Mouse (Mus musculus) testis, adult 2 months (tissue): ENCODE measurements around the gene Cdc25b.

Source experiments
- CTCF ChIP-seq: fragments of 200-500 bp; IDR thresholded peaks from 2 replicates; pipeline ENCODE4 v1.5.1; 2012; ENCODE audit warnings: low read depth, mild to moderate bottlenecking, inconsistent platforms, low read length, moderate library complexity; ENCODE audit not compliant: control insufficient read depth, insufficient read depth, insufficient replicate concordance
- POLR2A ChIP-seq: fragments of 200-500 bp; IDR thresholded peaks from 2 replicates; pipeline ENCODE4 v1.6.1; 2012; ENCODE audit warnings: low read depth, mild to moderate bottlenecking, inconsistent platforms, low read length, moderate library complexity; ENCODE audit not compliant: control insufficient read depth

DNA sequence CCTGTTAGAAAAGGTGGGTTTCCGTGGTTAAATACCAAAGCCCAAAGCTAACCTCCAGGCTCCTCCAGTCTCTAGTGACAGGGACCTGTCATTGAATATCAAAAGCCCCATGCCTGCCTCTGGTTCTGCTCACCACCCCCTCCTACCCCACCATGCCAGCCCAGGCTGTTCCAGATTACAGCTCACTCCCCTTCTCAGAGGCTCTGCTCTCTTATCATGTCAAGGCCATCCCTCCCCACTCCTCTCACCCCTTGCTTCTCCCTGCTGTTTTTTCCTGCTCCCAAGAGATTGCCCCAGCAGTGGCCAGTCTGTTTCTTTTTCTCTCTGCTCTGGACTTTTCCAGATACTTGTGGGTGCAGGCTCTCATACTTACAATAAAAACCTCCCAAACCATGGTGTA lies 36.8 kb downstream of the Cdc25b start:
- TF ChIP-seq CTCF (no peak), POLR2A (no peak)
